Mouse (Mus musculus) inflammation-experienced regulatory T-cells, adult 6 months (primary cell): ENCODE results near the gene St13. TPM values are rescaled to one million over a fixed set of nuclear protein-coding genes. Genes with fewer than 3 reads are reported as not detected.

Source experiments
- ATAC-seq: one replicate; pipeline ENCODE4 v1.8.0; 2017
- polyA plus RNA-seq, 3 experiments: library from polyadenylated mRNA; unstranded; fragments of 100-300 nt; shearing (Covaris generic); gene quantifications; one replicate each; pipeline ENCODE4 v1.2.1; 2017

St13 gene
- polyA plus RNA-seq, 3 experiments from 2014 or later = 170 to 193 (median 179) TPM

GRCm38 (mm10) chr15:81313928-81314327 lies 85.9 kb downstream of the St13 start:
- ATAC-seq = no peak

Other genes with a start within 250 kb of the St13 start
- gene Mrtfa, start 209.3 kb downstream of the St13 start, polyA plus RNA-seq = 10 to 100 TPM; 47.3 to 66.5 (median 48.1) TPM
- not detected for gene Mchr1, start 164.6 kb downstream of the St13 start, polyA plus RNA-seq
- gene Slc25a17, start 39.3 kb downstream of the St13 start, polyA plus RNA-seq = 100 to 1,000 TPM in 1 of 3 experiments, 10 to 100 TPM in 2; 94.4 to 105 (median 99.3) TPM
- gene Xpnpep3, start 61 bp upstream of the St13 start, polyA plus RNA-seq = 1 to 10 TPM; 6.8 to 8.8 (median 8.2) TPM
- gene Dnajb7, start 8.2 kb upstream of the St13 start, polyA plus RNA-seq = 1 to 10 TPM; 2.1 to 3.2 (median 2.2) TPM
- gene Rbx1, start 66.2 kb upstream of the St13 start, polyA plus RNA-seq = 100 to 1,000 TPM; 313 to 388 (median 382) TPM
- 10 to 100 TPM; 16.1 to 20.2 (median 16.7) TPM for gene Ep300, start 185.3 kb upstream of the St13 start, polyA plus RNA-seq